Mouse (Mus musculus): ENCODE data around the gene Taar9. TPM values are rescaled to one million over a fixed set of nuclear protein-coding genes. Genes with fewer than 3 reads are reported as not detected.
"Not testable (repeated sequence)": the region's sequence is repeated elsewhere in the genome, so short reads cannot be mapped to it uniquely, and the experiment has no call there.

The Taar9 gene
- polyA plus RNA-seq (2012) = not detected in 2 replicates

- H3K36me3 ChIP-seq (ENCODE audit: control insufficient read depth); H3K27me3 ChIP-seq (ENCODE audit: control insufficient read depth); H3K4me1 ChIP-seq (ENCODE audit: control insufficient read depth); H3K9me3 ChIP-seq (ENCODE audit: control insufficient read depth, low read length); H3K4me3 ChIP-seq (replicated peaks): not testable (repeated sequence)
Measured at GRCm38 (mm10) chr10:24109434-24109833, at the start of gene Taar9. Gene Taar9 (minus strand): TSS chr10:24109534.

GRCm38 (mm10) chr10:24158470-24159254 lies 49.3 kb upstream of the Taar9 start:
- Histone ChIP-seq H3K4me1 (ENCODE audit: control insufficient read depth) (peaks cover 1% of the 10 kb centered on the region; the same call in 1 of the 2 replicates), H3K36me3 (ENCODE audit: control insufficient read depth) (peaks cover 43% of the 10 kb centered on the region), H3K9me3 (ENCODE audit: control insufficient read depth, low read length) (no peaks in the 10 kb centered on the region), H3K4me3 (replicated peaks) (no peak overlapping the region), H3K27me3 (ENCODE audit: control insufficient read depth) (no peaks in the 10 kb centered on the region)
- TF ChIP-seq TAL1 (IDR thresholded peaks at IDR 0.05; ENCODE audit: low read length) (no peak), GATA1 (IDR thresholded peaks at IDR 0.05; ENCODE audit: low read length) (no peak)

- no peaks in the 10 kb centered on the region for H3K9me3 ChIP-seq (ENCODE audit: control insufficient read depth, low read length)
- H3K27me3 ChIP-seq (ENCODE audit: control insufficient read depth) = no peaks in the 10 kb centered on the region
- peaks cover 28% of the 10 kb centered on the region for H3K4me1 ChIP-seq (ENCODE audit: control insufficient read depth)
- TF ChIP-seq GATA1 (IDR thresholded peaks at IDR 0.05; ENCODE audit: low read length) = no peak
- peak overlapping the region; percentile 75 for H3K4me3 ChIP-seq (replicated peaks)
- peaks cover 16% of the 10 kb centered on the region for H3K36me3 ChIP-seq (ENCODE audit: control insufficient read depth)
Measured at GRCm38 (mm10) chr10:24150086-24150485, 40.8 kb upstream of the Taar9 start.

- no peak for TF ChIP-seq TAL1 (IDR thresholded peaks at IDR 0.05; ENCODE audit: low read length)
- TF ChIP-seq GATA1 (IDR thresholded peaks at IDR 0.05; ENCODE audit: low read length) = no peak
- Histone ChIP-seq H3K36me3 (ENCODE audit: control insufficient read depth) (peaks cover 14% of the 10 kb centered on the region), H3K27me3 (ENCODE audit: control insufficient read depth) (no peaks in the 10 kb centered on the region), H3K4me3 (replicated peaks) (peak within 1 kb of the TSS; percentile 75), H3K9me3 (ENCODE audit: control insufficient read depth, low read length) (no peaks in the 10 kb centered on the region), H3K4me1 (ENCODE audit: control insufficient read depth) (peaks cover 28% of the 10 kb centered on the region)
Measured at GRCm38 (mm10) chr10:24149135-24149781, 39.9 kb upstream of the Taar9 start, which contains the start of gene Stx7. Gene Stx7 (plus strand): TSS chr10:24149302.

GRCm38 (mm10) chr10:24142735-24143134 lies 33.4 kb upstream of the Taar9 start:
- Histone ChIP-seq H3K4me3 (replicated peaks) (no peak overlapping the region), H3K36me3 (ENCODE audit: control insufficient read depth) (no peaks in the 10 kb centered on the region), H3K27me3 (ENCODE audit: control insufficient read depth) (peaks cover 4% of the 10 kb centered on the region; the same call in 1 of the 2 replicates), H3K9me3 (ENCODE audit: control insufficient read depth, low read length) (no peaks in the 10 kb centered on the region), H3K4me1 (ENCODE audit: control insufficient read depth) (no peaks in the 10 kb centered on the region)
- no peak for TF ChIP-seq TAL1 (IDR thresholded peaks at IDR 0.05; ENCODE audit: low read length)
- no peak for TF ChIP-seq GATA1 (IDR thresholded peaks at IDR 0.05; ENCODE audit: low read length)

- TF ChIP-seq TAL1 (IDR thresholded peaks at IDR 0.05; ENCODE audit: low read length) = no peak
- TF ChIP-seq GATA1 (IDR thresholded peaks at IDR 0.05; ENCODE audit: low read length) = no peak
- peaks cover 4% of the 10 kb centered on the region; the same call in 1 of the 2 replicates for H3K27me3 ChIP-seq (ENCODE audit: control insufficient read depth)
- H3K4me1 ChIP-seq (ENCODE audit: control insufficient read depth) = peaks cover 14% of the 10 kb centered on the region
- H3K36me3 ChIP-seq (ENCODE audit: control insufficient read depth) = no peaks in the 10 kb centered on the region
- H3K9me3 ChIP-seq (ENCODE audit: control insufficient read depth, low read length) = no peaks in the 10 kb centered on the region
- H3K4me3 ChIP-seq (replicated peaks) = no peak overlapping the region
Measured at GRCm38 (mm10) chr10:24138623-24139261, 29.4 kb upstream of the Taar9 start.

- Histone ChIP-seq H3K27me3 (ENCODE audit: control insufficient read depth) (0 out of 2 replicates have a peak, but pooled peaks cover 2% of the 10 kb centered on the region), H3K9me3 (ENCODE audit: control insufficient read depth, low read length) (no peaks in the 10 kb centered on the region), H3K36me3 (ENCODE audit: control insufficient read depth) (no peaks in the 10 kb centered on the region), H3K4me3 (replicated peaks) (no peak overlapping the region), H3K4me1 (ENCODE audit: control insufficient read depth) (peaks cover 25% of the 10 kb centered on the region)
- TF ChIP-seq TAL1 (IDR thresholded peaks at IDR 0.05; ENCODE audit: low read length) (no peak), GATA1 (IDR thresholded peaks at IDR 0.05; ENCODE audit: low read length) (no peak)
Measured at GRCm38 (mm10) chr10:24134071-24134645, 24.8 kb upstream of the Taar9 start.

GRCm38 (mm10) chr10:24133132-24133531 lies 23.8 kb upstream of the Taar9 start:
- no peaks in the 10 kb centered on the region for H3K9me3 ChIP-seq (ENCODE audit: control insufficient read depth, low read length)
- H3K27me3 ChIP-seq (ENCODE audit: control insufficient read depth) = no peaks in the 10 kb centered on the region
- no peak for TF ChIP-seq TAL1 (IDR thresholded peaks at IDR 0.05; ENCODE audit: low read length)
- no peak for TF ChIP-seq GATA1 (IDR thresholded peaks at IDR 0.05; ENCODE audit: low read length)
- no peak overlapping the region for H3K4me3 ChIP-seq (replicated peaks)
- H3K36me3 ChIP-seq (ENCODE audit: control insufficient read depth) = no peaks in the 10 kb centered on the region
- peaks cover 25% of the 10 kb centered on the region for H3K4me1 ChIP-seq (ENCODE audit: control insufficient read depth)

GRCm38 (mm10) chr10:24132273-24132672 lies 22.9 kb upstream of the Taar9 start:
- Histone ChIP-seq H3K27me3 (ENCODE audit: control insufficient read depth) (no peaks in the 10 kb centered on the region), H3K4me3 (replicated peaks) (no peak overlapping the region), H3K4me1 (ENCODE audit: control insufficient read depth) (peaks cover 25% of the 10 kb centered on the region), H3K9me3 (ENCODE audit: control insufficient read depth, low read length) (no peaks in the 10 kb centered on the region), H3K36me3 (ENCODE audit: control insufficient read depth) (no peaks in the 10 kb centered on the region)
- TF ChIP-seq GATA1 (IDR thresholded peaks at IDR 0.05; ENCODE audit: low read length) (no peak), TAL1 (IDR thresholded peaks at IDR 0.05; ENCODE audit: low read length) (no peak)
